Mouse (Mus musculus) cerebellum, adult 9-11 months (tissue): ENCODE results near the gene Exosc2.

Experiments used
- DNase-seq: peaks from one replicate; pipeline ENCODE4 v3.0.0; 2022

The Exosc2 gene

DNA sequence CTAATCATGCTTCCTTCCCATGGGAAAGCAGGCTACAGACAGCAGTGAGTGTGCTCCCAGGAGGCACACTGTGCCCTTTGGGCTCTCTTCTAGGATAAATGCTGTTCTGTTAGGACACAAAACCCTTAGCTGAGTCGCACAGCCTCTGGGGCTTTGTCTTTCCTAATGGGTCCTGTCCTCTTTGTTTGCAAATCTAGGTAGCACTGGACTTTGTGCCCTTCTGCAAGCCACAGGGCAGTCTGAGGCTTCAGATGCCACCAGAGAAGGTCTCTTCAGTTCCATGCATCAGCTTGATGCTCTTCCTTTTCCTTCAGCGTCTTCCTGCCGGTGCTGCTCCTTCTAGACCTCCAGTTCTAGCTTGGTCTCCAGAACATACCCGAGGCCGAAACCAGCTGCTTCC is 60.1 kb downstream of the Exosc2 start:
- DNase-seq, result no peak
